23 mouse cellular contexts compared by ENCODE assay signal in genomic region chr12:17475146-17475545, GRCm38 (mm10).
"Had no signal": no experiment of that assay in that cellular context is flagged by ENCODE, and none has a peak within 500 bp of the region (broad histone marks: within the 10 kb centered on the region; RNA-seq: fewer than 3 reads in every experiment).

No protein-coding gene starts in this region.

- H3K27ac ChIP-seq: limb, embryonic 10.5 days; limb, embryonic 13.5 days; liver, embryonic 12.5 days; liver, embryonic 15.5 days; lung, embryonic 15.5 days; midbrain, embryonic 10.5 days; midbrain, embryonic 13.5 days; neural tube, embryonic 13.5 days; stomach, embryonic 15.5 days had no signal

- H3K4me2 ChIP-seq: limb, embryonic 13.5 days; liver, embryonic 12.5 days; liver, embryonic 15.5 days; lung, embryonic 15.5 days; midbrain, embryonic 13.5 days; neural tube, embryonic 13.5 days; stomach, embryonic 15.5 days had no signal

- H3K9me3 ChIP-seq: limb, embryonic 10.5 days; limb, embryonic 13.5 days; liver, embryonic 12.5 days; liver, embryonic 15.5 days; lung, embryonic 15.5 days; megakaryocyte, embryonic 14.5 days; midbrain, embryonic 10.5 days; midbrain, embryonic 13.5 days; neural tube, embryonic 13.5 days; stomach, embryonic 15.5 days had no signal

- H3K27me3 ChIP-seq: limb, embryonic 13.5 days; lung, embryonic 15.5 days; midbrain, embryonic 13.5 days; neural tube, embryonic 13.5 days; stomach, embryonic 15.5 days had no signal

- H3K9ac ChIP-seq: limb, embryonic 13.5 days; liver, embryonic 12.5 days; liver, embryonic 15.5 days; lung, embryonic 15.5 days; midbrain, embryonic 13.5 days; neural tube, embryonic 13.5 days; stomach, embryonic 15.5 days had no signal

- DNase-seq: liver; lung, adult 18-20 months; lung, postnatal 10 days; lung, postnatal 36 days; retina, postnatal 1 day; right cerebral cortex, postnatal 25 days; spleen, adult 18-20 months; thymus, adult 2 months; thymus, postnatal 14 days; thymus, postnatal 4 days had no signal

- H3K4me1 ChIP-seq: limb, embryonic 13.5 days; lung, embryonic 15.5 days; midbrain, embryonic 10.5 days; midbrain, embryonic 13.5 days; neural tube, embryonic 13.5 days; stomach, embryonic 15.5 days had no signal

- H3K36me3 ChIP-seq: limb, embryonic 10.5 days; limb, embryonic 13.5 days; liver, embryonic 12.5 days; liver, embryonic 15.5 days; lung, embryonic 15.5 days; midbrain, embryonic 10.5 days; midbrain, embryonic 13.5 days; neural tube, embryonic 13.5 days; stomach, embryonic 15.5 days had no signal

- H3K4me3 ChIP-seq: limb, embryonic 10.5 days; limb, embryonic 13.5 days; liver, embryonic 12.5 days; liver, embryonic 15.5 days; lung, embryonic 15.5 days; megakaryocyte, embryonic 14.5 days; midbrain, embryonic 10.5 days; midbrain, embryonic 13.5 days; myocyte; neural tube, embryonic 13.5 days; stomach, embryonic 15.5 days had no signal

- ATAC-seq: intestine, postnatal 0 days; liver, embryonic 12.5 days; midbrain, embryonic 13.5 days; midbrain, embryonic 16.5 days had no signal
